Comparison of ENCODE assay signal across 13 mouse cellular contexts in genomic region chr12:86179266-86179665, GRCm38 (mm10).
DNase-seq lines count a peak whose midpoint lies in the region; ATAC-seq lines count a peak whose summit lies in the region.
"Had no signal": no experiment of that assay in that cellular context is flagged by ENCODE, and none has a peak within 500 bp of the region (broad histone marks: within the 10 kb centered on the region; RNA-seq: fewer than 3 reads in every experiment).

No protein-coding gene starts in this region.

- DNase-seq in cerebellum, postnatal 10 days, result peak; percentile 63 to 75
- peak; percentile 69 to 71 for DNase-seq in left cerebral cortex, postnatal 14 days (ENCODE audit: low spot score in 2 of 2)
- no peak for DNase-seq in left cerebral cortex, adult 18-20 months (ENCODE audit: low spot score in 2 of 2)
- peak; percentile 81 for DNase-seq in right cerebral cortex, postnatal 4 days
- no peak for DNase-seq in right cerebral cortex, adult 2 months (ENCODE audit: low spot score in 2 of 2)
- no peak for DNase-seq in T-cell, adult 2 months (ENCODE audit: low spot score)
- DNase-seq in neural tube, embryonic 10.5 days (ENCODE audit: extremely low spot score, low spot score), result no peak
- DNase-seq: cerebellum, adult 11 months; gastrocnemius, postnatal 14 days; liver, embryonic 13.5 days; lung, postnatal 10 days; thymus, postnatal 25 days had no signal

- ATAC-seq in cerebellum, adult (ENCODE audit: insufficient number of reproducible peaks, low FRiP score, low TSS enrichment), result no peak

- intact Hi-C loops in left cerebral cortex, postnatal 14 days (cut with DNase I), result no loop called here

Comparison
In these comparisons a context has a peak if more than half of its experiments do, and no peak if none do; other contexts are left out.
1. DNase-seq: peak in cerebellum, postnatal 10 days (2 of 2), left cerebral cortex, postnatal 14 days (2 of 2) and right cerebral cortex, postnatal 4 days (single experiment); none in left cerebral cortex, adult 18-20 months (0 of 2), right cerebral cortex, adult 2 months (0 of 2), T-cell, adult 2 months (single experiment) and neural tube, embryonic 10.5 days (single experiment).